20 mouse cellular contexts compared by ENCODE assay signal in genomic region chr14:31400246-31400645, GRCm38 (mm10). TPM values are rescaled to one million over a fixed set of nuclear protein-coding genes. Genes with fewer than 3 reads are reported as not detected.
A peak's percentile ranks its signal among the peaks of the same experiment; 100 is the strongest.
DNase-seq lines count a peak whose midpoint lies in the region.
"Had no signal": no experiment of that assay in that cellular context is flagged by ENCODE, and none has a peak within 500 bp of the region (broad histone marks: within the 10 kb centered on the region; RNA-seq: fewer than 3 reads in every experiment).

No protein-coding gene starts in this region.

- no peaks in the 10 kb centered on the region; the same call in 1 of the 2 replicates for H3K9me3 ChIP-seq in heart, embryonic 10.5 days
- H3K9me3 ChIP-seq: intestine, embryonic 15.5 days; midbrain, embryonic 15.5 days had no signal

- peak overlapping the region; percentile 80 for H3K27ac ChIP-seq in heart, embryonic 10.5 days
- H3K27ac ChIP-seq: hindbrain, embryonic 14.5 days; intestine, embryonic 15.5 days; limb, embryonic 13.5 days; liver, embryonic 15.5 days; midbrain, embryonic 15.5 days had no signal

- H3K27me3 ChIP-seq in heart, embryonic 10.5 days (ENCODE audit: insufficient read depth, poor library complexity, severe bottlenecking): no peaks in the 10 kb centered on the region
- H3K27me3 ChIP-seq: intestine, embryonic 15.5 days; limb, embryonic 13.5 days; liver, embryonic 15.5 days; midbrain, embryonic 15.5 days had no signal

- 77% methylated on average over 7 of the region's 7 CpGs for WGBS in heart, embryonic 10.5 days

- peaks cover 9% of the 10 kb centered on the region for H3K36me3 ChIP-seq in heart, embryonic 10.5 days
- H3K36me3 ChIP-seq: intestine, embryonic 15.5 days had no signal

- H3K4me1 ChIP-seq in heart, embryonic 10.5 days: peaks cover 80% of the 10 kb centered on the region
- H3K4me1 ChIP-seq: midbrain, embryonic 15.5 days had no signal

- H3K4me3 ChIP-seq in heart, embryonic 10.5 days: no peak overlapping the region
- H3K4me3 ChIP-seq: intestine, embryonic 15.5 days; limb, embryonic 13.5 days; liver, embryonic 15.5 days; megakaryocyte, embryonic 14.5 days; midbrain, embryonic 15.5 days had no signal

- no peak for DNase-seq in heart, embryonic 10.5 days (ENCODE audit: low spot score)
- DNase-seq in heart, adult 8-10 months (ENCODE audit: low spot score): no peak
- DNase-seq in kidney, adult 9 months: peak; percentile 60
- DNase-seq in kidney, postnatal 14 days: no peak
- DNase-seq in adrenal gland, adult 2 months: peak; percentile 89
- DNase-seq in adrenal gland, postnatal 25 days: peak; percentile 58
- DNase-seq in ovary, postnatal 10 days (ENCODE audit: low spot score): no peak
- DNase-seq in thymus, postnatal 25 days: no peak
- DNase-seq: B cell, adult 2 months; cerebellum, adult 18-20 months; cerebellum, postnatal 36 days; lung, postnatal 14 days; retina, postnatal 1 day; thymus, adult 2 months had no signal

RNA-seq across cellular contexts. Expression of gene Sh3bp5, which starts 35.6 kb away (rescaled TPM):
- polyA plus RNA-seq in heart, embryonic 10.5 days (2016; fragmentation: Nextera tagmentation; extraction: Ambion mirVana): 26.5 and 30.1 TPM in 2 replicates
- total RNA-seq in heart, adult 8-10 months (2022): 10 to 100 TPM; 38.6 to 50.6 (median 50.1) TPM
- total RNA-seq in adrenal gland, adult 2 months (2021): 100 to 1,000 TPM; 111 to 164 TPM
- polyA plus RNA-seq in adrenal gland, adult 2 months (2012; rRNA removed): 21.1 and 28.5 TPM in 2 replicates
- 112 and 134 TPM in 2 replicates for total RNA-seq in adrenal gland, postnatal 25 days (2021)

Comparison
In these comparisons a context has a peak if more than half of its experiments do, and no peak if none do; other contexts are left out.
1. DNase-seq: peak in kidney, adult 9 months (single experiment), adrenal gland, adult 2 months (single experiment) and adrenal gland, postnatal 25 days (single experiment); none in heart, embryonic 10.5 days (single experiment), heart, adult 8-10 months (single experiment), kidney, postnatal 14 days (single experiment), ovary, postnatal 10 days (single experiment) and thymus, postnatal 25 days (single experiment).